Mouse (Mus musculus) G1E-ER4 (cell line): ENCODE data around the gene Fkbp10. TPM values are rescaled to one million over a fixed set of nuclear protein-coding genes. Genes with fewer than 3 reads are reported as not detected.

Experiments used
- GATA1 ChIP-seq: IDR thresholded peaks from one replicate; pipeline ENCODE4 v1.8.0; 2012; ENCODE audit warnings: low read length, inconsistent platforms
- polyA plus RNA-seq: library from polyadenylated mRNA; stranded (reverse); fragments of >175 nt; gene quantifications from 2 replicates; pipeline ENCODE4 v1.2.3, GENCODE M21; 2012

Gene Fkbp10
- polyA plus RNA-seq, 1 experiment, result not detected

GRCm38 (mm10) chr11:100389931-100390445 lies 25.5 kb upstream of the Fkbp10 start:
- TF ChIP-seq GATA1, result no peak

- TF ChIP-seq GATA1, result no peak
These were observed 24.2 kb upstream of the Fkbp10 start for GRCm38 (mm10) chr11:100391081-100391883.

DNA sequence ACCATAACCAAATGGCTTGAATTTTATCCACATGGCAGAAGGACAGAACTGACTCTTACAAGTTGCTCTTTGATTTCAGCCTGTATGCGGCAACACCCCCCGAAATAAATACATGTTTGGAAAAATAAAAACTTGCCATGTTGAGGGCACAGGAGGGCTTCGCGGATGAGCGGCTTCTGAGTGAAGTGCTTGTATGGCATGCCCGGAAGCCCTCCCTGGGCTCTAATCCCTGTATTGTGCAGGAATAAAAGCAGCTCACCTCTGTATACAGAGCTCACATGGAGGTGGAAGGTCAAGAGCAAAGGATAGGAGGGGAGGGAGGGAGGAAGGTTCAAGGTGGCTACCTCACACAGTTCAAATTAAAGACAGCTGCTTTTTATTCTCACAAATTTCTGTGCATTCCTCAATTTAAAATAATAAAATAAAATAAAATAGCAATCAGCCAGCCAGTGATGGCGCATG lies 23.6 kb upstream of the Fkbp10 start:
- TF ChIP-seq GATA1, result no peak

DNA sequence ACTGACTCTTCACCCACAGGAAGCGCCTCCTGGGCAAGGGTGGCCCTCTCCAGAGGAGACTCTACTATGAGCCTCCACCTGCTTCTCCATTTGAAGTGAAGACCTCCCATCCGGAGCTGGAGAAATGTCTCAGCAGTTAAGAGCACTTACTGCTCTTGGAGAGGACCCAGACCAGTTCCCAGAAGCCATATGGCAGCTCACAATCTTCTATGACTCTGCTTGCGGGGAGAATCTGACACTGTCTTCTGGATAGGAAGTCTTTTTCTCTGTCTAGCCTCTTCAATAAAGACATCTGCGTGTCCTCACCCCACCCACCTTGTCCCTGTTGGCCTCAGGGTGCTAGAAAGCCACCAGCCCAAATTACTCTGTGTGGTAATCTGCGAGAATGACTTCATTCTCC lies 22.5 kb upstream of the Fkbp10 start:
- no peak for TF ChIP-seq GATA1

DNA sequence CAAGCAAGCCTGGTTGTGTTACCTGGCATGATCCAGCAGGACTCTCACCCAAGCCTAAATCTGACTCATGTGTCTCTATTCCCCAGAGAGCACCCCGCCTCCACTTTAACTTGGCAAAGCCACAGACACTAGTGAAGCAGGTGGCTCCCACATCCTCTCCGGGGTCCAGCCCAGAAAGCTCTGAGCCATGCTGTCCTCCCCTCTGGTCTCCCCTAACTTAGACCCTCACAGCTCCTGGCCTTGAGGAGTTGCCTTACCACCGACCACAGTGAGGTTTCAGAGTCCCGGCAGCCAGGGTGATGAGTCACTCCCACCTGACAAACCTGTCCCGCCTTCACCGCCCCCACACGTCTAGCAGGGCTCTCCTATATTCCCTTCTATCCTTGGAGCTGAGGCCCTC lies 21.8 kb upstream of the Fkbp10 start:
- no peak for TF ChIP-seq GATA1

- no peak for TF ChIP-seq GATA1
These were observed 21.0 kb upstream of the Fkbp10 start for GRCm38 (mm10) chr11:100394353-100395074.

- TF ChIP-seq GATA1, result no peak
These were observed 20.3 kb upstream of the Fkbp10 start for GRCm38 (mm10) chr11:100395200-100395599.

DNA sequence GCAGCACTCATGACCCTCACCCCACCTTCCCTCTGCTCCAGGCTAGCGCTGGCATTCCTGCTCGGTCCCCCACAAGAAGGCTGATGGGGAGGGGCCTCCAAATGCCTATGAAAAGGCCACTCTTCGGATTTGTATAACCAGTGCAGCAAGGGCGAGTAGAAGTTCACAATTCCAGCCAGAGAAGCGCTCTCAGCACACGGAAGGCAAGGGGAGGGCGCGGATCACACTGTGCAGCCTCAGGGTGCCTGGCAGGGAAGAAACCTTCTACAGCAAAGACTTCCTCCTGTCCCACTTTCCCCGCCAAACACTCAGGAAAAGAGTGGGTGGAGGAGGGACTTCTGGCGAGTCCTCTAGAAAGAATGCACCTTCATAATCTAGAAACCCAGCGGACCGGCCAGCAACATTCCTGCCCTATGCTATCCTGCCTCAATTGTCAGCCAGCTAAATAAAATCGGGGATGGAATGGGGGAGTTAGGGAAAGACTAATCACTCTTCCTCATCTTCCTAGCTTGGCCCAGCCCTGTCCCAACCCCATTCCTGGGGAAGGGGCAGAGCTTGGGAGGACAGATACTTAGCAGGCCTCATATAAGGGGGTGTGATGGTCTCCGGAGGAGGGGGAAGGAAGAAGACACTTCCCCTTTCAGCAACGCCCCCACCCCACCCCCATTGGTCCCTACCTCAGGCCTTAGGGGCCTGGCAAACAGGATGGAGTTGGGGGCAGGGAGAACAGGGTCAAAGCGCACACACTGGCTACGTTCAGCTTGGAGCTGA lies 19.5 kb upstream of the Fkbp10 start:
- no peak for TF ChIP-seq GATA1

DNA sequence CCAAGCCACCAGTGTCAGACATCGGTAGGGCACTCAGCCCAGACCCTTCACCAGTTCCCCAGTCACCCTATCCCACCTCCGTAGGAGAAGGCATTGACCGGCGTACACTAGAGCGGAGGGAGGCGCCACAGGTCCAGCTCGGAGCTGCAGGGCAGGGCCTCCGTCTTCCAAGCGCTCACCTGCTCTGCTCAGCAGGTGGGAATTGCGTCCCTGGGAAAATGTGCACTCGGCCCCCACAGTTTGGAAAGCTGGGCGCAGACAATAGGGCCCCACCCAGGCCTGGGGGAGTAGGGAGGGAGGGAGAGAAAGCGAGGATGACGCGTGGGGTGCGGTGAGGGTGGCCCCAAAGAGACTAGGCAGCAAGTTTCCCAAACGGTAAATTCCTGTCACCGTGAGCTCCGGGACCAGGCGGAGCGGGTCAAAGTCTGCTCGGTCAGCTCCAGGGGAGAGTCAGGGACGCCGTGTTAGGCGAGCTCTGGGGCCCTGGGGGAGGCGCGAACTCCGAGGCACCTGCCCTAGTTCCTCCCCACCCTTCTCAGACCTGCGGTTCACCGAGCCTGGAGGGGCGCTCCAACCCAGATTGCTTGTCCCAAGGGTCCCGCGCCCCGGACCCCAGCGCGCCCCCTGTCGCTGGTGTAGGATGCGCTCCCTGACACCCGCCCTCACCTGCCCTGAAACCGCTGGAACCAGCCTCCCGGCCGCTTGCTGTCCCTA lies 18.5 kb upstream of the Fkbp10 start:
- TF ChIP-seq GATA1, result no peak

DNA sequence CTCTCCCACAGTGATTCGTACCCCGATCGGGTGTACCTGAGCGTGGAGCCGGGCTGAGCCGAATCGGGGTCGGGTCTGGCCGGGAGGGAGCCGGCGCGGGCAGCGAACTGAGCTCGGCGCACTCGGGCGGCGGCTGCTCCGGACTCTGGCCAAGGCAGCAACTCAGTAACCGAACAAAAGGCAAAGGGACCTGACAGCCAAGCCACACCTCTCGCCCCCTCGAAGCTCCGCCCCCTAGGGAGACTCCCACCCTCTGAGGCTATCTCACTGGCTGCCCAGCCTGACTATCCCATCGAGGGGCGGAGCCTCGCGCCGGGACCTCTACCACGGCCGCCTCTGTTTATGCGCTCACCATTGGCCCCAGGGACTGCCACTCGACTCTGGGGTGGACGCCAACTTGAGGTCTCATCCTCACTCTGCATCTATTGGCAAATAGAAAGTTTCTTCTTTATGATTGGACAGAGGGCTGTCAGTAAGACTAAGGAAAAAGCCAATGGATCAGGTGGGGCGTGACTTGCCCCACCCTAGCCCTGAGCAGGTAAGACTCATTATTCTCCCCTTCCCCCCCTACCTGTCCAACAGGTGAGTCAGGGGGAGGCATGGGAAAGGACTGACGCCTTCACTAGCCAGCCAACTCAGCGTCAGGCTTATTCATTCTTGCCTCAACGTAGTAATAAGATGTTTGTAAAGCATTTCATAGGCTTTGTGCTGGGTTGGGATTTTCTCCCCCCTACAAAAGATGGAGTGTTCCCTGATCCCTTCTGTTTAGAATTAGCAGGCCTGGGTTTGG lies 17.7 kb upstream of the Fkbp10 start, which contains the start of gene Jup:
Gene Jup (minus strand): TSS at position 164 of the 790 bp plus-strand sequence.
- no peak for TF ChIP-seq GATA1

GRCm38 (mm10) chr11:100398517-100398916 lies 17.0 kb upstream of the Fkbp10 start:
- TF ChIP-seq GATA1, result no peak

- no peak for TF ChIP-seq GATA1
These were observed 16.2 kb upstream of the Fkbp10 start for GRCm38 (mm10) chr11:100399320-100399719.

- TF ChIP-seq GATA1, result no peak
These were observed 15.6 kb upstream of the Fkbp10 start for GRCm38 (mm10) chr11:100399727-100400538.

- TF ChIP-seq GATA1, result no peak
These were observed 14.7 kb upstream of the Fkbp10 start for GRCm38 (mm10) chr11:100400842-100401241.
